Mouse (Mus musculus): ENCODE data around the gene Ablim1.

DNA sequence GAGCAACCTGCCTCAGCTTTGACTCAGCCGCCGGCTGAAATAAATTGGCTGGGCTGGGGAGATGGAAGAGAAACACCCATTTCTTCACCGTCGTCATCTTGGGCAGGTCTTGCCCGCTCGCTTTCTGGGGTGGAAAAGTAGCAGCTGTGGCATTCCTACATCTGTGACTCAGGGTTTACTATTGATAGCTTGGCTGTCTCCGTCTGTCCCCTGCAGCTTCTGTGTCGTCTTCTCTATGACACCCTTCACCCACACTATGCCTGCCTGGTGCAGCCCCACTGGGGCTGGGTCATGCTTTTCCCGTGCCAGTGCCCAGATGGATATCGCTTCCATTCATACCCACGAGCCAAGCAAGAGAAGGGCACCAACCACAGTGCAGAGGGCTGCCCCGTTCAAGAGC is 116.2 kb downstream of the Ablim1 start:
- TF ChIP-seq CTCF (IDR thresholded peaks at IDR 0.05; ENCODE audit: insufficient read depth, low read depth, low read length) (no peak), POLR2A (IDR thresholded peaks at IDR 0.05; ENCODE audit: insufficient read depth, low read depth, low read length) (no peak)
